Mouse (Mus musculus): Measurements from ENCODE around the gene Sept9. TPM values are rescaled to one million over a fixed set of nuclear protein-coding genes. Genes with fewer than 3 reads are reported as not detected.

Sept9 gene
- polyA plus RNA-seq, 1 experiment, result 12.2 TPM

DNA sequence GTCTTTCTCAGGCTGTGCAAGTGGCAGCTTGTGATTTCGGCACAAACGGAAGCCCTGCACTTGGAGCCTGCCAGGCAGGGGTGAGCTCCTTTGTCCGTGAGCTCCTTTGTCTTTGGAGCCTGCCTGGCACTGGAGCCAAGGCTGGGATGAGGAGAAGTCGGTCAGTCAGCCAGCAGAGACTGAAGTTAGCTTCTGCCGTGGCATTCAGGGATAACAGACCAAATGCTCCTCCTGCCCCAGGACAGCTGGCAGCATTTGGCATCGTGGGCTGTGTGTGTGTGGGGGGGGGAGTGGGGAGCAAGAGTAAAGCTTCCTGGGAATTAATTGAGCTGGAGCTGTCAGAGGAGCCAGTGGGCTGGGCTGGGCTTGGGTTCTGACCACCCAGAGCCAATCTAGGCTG lies 210.6 kb downstream of the Sept9 start:
- no peaks in the 10 kb centered on the region for H3K36me3 ChIP-seq (ENCODE audit: control insufficient read depth, insufficient read depth, low read length)
- no peak overlapping the region for H3K27ac ChIP-seq (ENCODE audit: control insufficient read depth, insufficient read depth, low read depth, low read length)
- peaks cover 2% of the 10 kb centered on the region; the same call in 1 of the 2 replicates for H3K4me1 ChIP-seq (ENCODE audit: control insufficient read depth, insufficient read depth, low read length)
- H3K27me3 ChIP-seq (ENCODE audit: control insufficient read depth, insufficient read depth, low read length), result no peaks in the 10 kb centered on the region
- TF ChIP-seq POLR2A (IDR thresholded peaks at IDR 0.05; ENCODE audit: control insufficient read depth, low read depth, low read length) (no peak), CTCF (IDR thresholded peaks at IDR 0.05; ENCODE audit: control insufficient read depth, insufficient read depth, insufficient replicate concordance, low read depth, low read length) (no peak)
- H3K4me3 ChIP-seq (ENCODE audit: control insufficient read depth, low read depth, low read length), result no peak overlapping the region

DNA sequence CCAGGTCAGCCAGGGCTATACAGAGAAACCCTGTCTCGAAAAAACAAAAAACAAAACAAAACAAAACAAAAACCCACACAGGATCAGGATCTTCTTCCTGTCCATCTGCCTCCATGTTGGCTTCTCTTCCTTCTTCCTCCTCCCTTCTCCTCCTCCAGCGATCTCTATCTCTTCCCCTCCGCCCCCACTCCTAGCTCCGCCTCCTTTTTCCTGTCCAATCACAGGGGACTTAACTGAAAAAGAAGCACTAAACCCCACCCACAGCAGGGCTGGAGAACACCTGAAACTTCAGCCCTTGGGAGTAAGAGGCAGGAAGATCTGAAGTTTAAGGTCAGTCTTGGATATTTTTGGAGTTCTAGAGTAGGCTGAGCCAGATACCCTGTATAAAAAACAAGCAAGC lies 212.2 kb downstream of the Sept9 start:
- H3K4me1 ChIP-seq (ENCODE audit: control insufficient read depth, insufficient read depth, low read length), result peaks cover 5% of the 10 kb centered on the region
- no peak for TF ChIP-seq POLR2A (IDR thresholded peaks at IDR 0.05; ENCODE audit: control insufficient read depth, low read depth, low read length)
- TF ChIP-seq CTCF (IDR thresholded peaks at IDR 0.05; ENCODE audit: control insufficient read depth, insufficient read depth, insufficient replicate concordance, low read depth, low read length), result no peak

More for the DNA sequence above, 212.2 kb downstream of the Sept9 start:
- Histone ChIP-seq H3K4me3 (ENCODE audit: control insufficient read depth, low read depth, low read length) (no peak overlapping the region), H3K27ac (ENCODE audit: control insufficient read depth, insufficient read depth, low read depth, low read length) (no peak overlapping the region), H3K36me3 (ENCODE audit: control insufficient read depth, insufficient read depth, low read length) (no peaks in the 10 kb centered on the region), H3K27me3 (ENCODE audit: control insufficient read depth, insufficient read depth, low read length) (no peaks in the 10 kb centered on the region; the same call in 1 of the 2 replicates)

Other genes starting within 250 kb of the Sept9 start
- gene Sec14l1, start 84.5 kb upstream of the Sept9 start, polyA plus RNA-seq (2012; rRNA removed), result 133 and 153 TPM in 2 replicates